Mouse (Mus musculus) gastrocnemius, adult 2 months (tissue): Measurements from ENCODE around the gene Strap. TPM values are rescaled to one million over a fixed set of nuclear protein-coding genes. Genes with fewer than 3 reads are reported as not detected.

ENCODE experiments used
- DNase-seq: peaks from one replicate; pipeline ENCODE4 v3.0.0; 2022
- H3K27ac ChIP-seq: fragments of 200-600 bp; 2 replicates; pipeline ENCODE4 v1.8.1; 2022; ENCODE audit warnings: mild to moderate bottlenecking
- H3K4me3 ChIP-seq: fragments of 200-600 bp; 2 replicates; pipeline ENCODE4 v1.8.1; 2022; ENCODE audit warnings: mild to moderate bottlenecking, moderate library complexity
- CTCF ChIP-seq: fragments of 200-600 bp; IDR thresholded peaks from 2 replicates; pipeline ENCODE4 v1.8.1; 2022; ENCODE audit warnings: antibody characterized with exemption, mild to moderate bottlenecking, moderate library complexity
- intact Hi-C: fragments of 180-260 bp; cut with DNase I; formaldehyde crosslinking; loops from one replicate; pipeline ENCODE4 v1.15.1; 2025
- total RNA-seq, 2 experiments: library from RNA; stranded (reverse); gene quantifications; 2 replicates each; pipeline ENCODE4 v1.2.3; 2021

The Strap gene
- total RNA-seq, 2 experiments from 2014 or later = 84.5 to 87.6 TPM

- H3K4me3 ChIP-seq = no peak overlapping the region
- intact Hi-C loops = no loop called here
- no peak for TF ChIP-seq CTCF
- DNase-seq = no peak
- H3K27ac ChIP-seq = no peak overlapping the region
Measured at GRCm38 (mm10) chr6:137766177-137766576, 31.3 kb downstream of the Strap start.

- Histone ChIP-seq H3K27ac (no peak overlapping the region), H3K4me3 (no peak overlapping the region)
- DNase-seq = no peak
- intact Hi-C loops = no loop called here
- TF ChIP-seq CTCF = no peak
Measured at GRCm38 (mm10) chr6:137771621-137772250, 36.9 kb downstream of the Strap start.

GRCm38 (mm10) chr6:137772918-137773636 lies 38.2 kb downstream of the Strap start:
- intact Hi-C loops = no loop called here

GRCm38 (mm10) chr6:137773637-137774028 lies 38.8 kb downstream of the Strap start:
- H3K27ac ChIP-seq = no peak overlapping the region
- DNase-seq = no peak
- no peak overlapping the region for H3K4me3 ChIP-seq
- no peak for TF ChIP-seq CTCF
- intact Hi-C loops = no loop called here

More at GRCm38 (mm10) chr6:137772918-137773636, 38.2 kb downstream of the Strap start:
- Histone ChIP-seq H3K4me3 (no peak overlapping the region), H3K27ac (no peak overlapping the region)
- TF ChIP-seq CTCF = no peak
- no peak for DNase-seq

- H3K4me3 ChIP-seq = no peak overlapping the region
- no peak overlapping the region for H3K27ac ChIP-seq
- intact Hi-C loops = no loop called here
- TF ChIP-seq CTCF = no peak
- DNase-seq = no peak
Measured at GRCm38 (mm10) chr6:137774166-137774565, 39.3 kb downstream of the Strap start.

- no peak overlapping the region for H3K27ac ChIP-seq
- H3K4me3 ChIP-seq = no peak overlapping the region
- intact Hi-C loops = no loop called here
- no peak for TF ChIP-seq CTCF
- no peak for DNase-seq
Measured at GRCm38 (mm10) chr6:137775159-137775558, 40.3 kb downstream of the Strap start.

GRCm38 (mm10) chr6:137776981-137777380 lies 42.1 kb downstream of the Strap start:
- TF ChIP-seq CTCF = no peak
- Histone ChIP-seq H3K4me3 (no peak overlapping the region), H3K27ac (no peak overlapping the region)
- intact Hi-C loops = no loop called here
- DNase-seq = no peak

GRCm38 (mm10) chr6:137783899-137784637 lies 49.2 kb downstream of the Strap start:
- TF ChIP-seq CTCF = no peak
- intact Hi-C loops = no loop called here
- no peak overlapping the region for H3K4me3 ChIP-seq
- DNase-seq = no peak
- no peak overlapping the region for H3K27ac ChIP-seq

- intact Hi-C loops = no loop called here
- no peak for TF ChIP-seq CTCF
- no peak overlapping the region for H3K27ac ChIP-seq
- H3K4me3 ChIP-seq = no peak overlapping the region
- DNase-seq = no peak
Measured at GRCm38 (mm10) chr6:137788976-137789590, 54.2 kb downstream of the Strap start.

- TF ChIP-seq CTCF = no peak
- Histone ChIP-seq H3K4me3 (no peak overlapping the region), H3K27ac (no peak overlapping the region)
- no peak for DNase-seq
- intact Hi-C loops = loop anchor here (10.0 kb wide), 1 partner anchor 265 kb away; no protein-coding TSS in a partner anchor
Measured at GRCm38 (mm10) chr6:137789658-137790057, 54.8 kb downstream of the Strap start.

- Histone ChIP-seq H3K27ac (no peak overlapping the region), H3K4me3 (no peak overlapping the region)
- TF ChIP-seq CTCF = no peak
- no peak for DNase-seq
- intact Hi-C loops = loop anchor here (5.0 to 10.0 kb wide), 2 partner anchors 259 to 357 kb away; no protein-coding TSS in a partner anchor
Measured at GRCm38 (mm10) chr6:137795494-137795893, 60.6 kb downstream of the Strap start.
